Mouse (Mus musculus): ENCODE data around the gene Sclt1.

DNA sequence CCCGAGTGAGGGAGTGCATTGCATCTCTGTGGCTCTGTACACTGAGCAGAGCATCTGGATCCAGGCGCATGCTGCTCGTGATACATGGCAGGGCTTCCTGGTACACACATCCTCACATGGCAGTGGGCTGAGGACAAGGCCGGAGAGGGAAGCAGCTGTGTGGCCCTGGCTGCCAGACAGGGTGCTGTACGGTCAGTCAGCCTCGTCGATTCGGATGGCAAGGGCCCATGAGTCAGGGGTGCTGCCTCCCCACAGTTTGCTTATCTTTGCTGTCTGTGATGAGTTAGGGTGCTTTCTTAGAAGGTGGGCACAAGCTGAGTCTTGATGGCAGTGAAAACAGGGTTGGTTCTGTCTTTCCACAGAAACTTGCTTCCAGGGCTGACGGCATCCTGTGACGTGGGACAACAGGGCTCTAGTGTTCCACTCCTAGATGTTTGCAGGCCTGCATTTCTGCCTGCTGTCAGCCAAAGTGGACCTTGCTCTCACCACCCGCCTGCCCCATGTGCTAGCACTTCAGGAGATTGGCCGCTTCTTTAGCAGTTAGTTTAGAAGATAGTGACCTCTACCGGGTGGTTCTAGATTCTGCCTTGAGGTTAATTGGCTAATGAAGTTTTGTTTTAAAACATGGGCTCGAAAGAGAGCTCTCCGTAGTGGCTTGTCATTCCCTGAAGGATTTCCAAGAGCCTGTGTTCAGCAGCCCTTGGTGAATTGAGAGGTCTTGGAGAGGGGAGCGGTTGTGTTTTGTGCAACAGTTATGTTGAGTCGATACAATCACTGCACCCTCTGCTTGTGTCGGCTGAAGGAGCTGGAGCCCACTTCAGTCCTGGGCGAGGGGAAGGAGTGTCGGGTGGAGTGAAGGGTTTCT, 151.4 kb downstream of the Sclt1 start:
- TF ChIP-seq POLR2A (IDR thresholded peaks at IDR 0.05; ENCODE audit: borderline replicate concordance, extremely low read depth, insufficient read depth, insufficient read length, poor library complexity, severe bottlenecking) = no peak
- no peak for TF ChIP-seq CTCF (IDR thresholded peaks at IDR 0.05; ENCODE audit: borderline replicate concordance, extremely low read depth, insufficient read depth, insufficient read length)

Data from brain, embryonic 14.5 days (tissue).